Mouse (Mus musculus) myocyte (in vitro differentiated cells): ENCODE measurements around the gene Jpt2. TPM values are rescaled to one million over a fixed set of nuclear protein-coding genes. Genes with fewer than 3 reads are reported as not detected.

ENCODE experiments used
- H3K27me3 ChIP-seq: one replicate; pipeline ENCODE4 v1.6.1; 2011; ENCODE audit not compliant: control insufficient read depth, insufficient read depth, insufficient read length
- H3K36me3 ChIP-seq: one replicate; pipeline ENCODE4 v1.6.1; 2011; ENCODE audit not compliant: control insufficient read depth, insufficient read depth
- H3K4me2 ChIP-seq: one replicate; pipeline ENCODE4 v1.6.1; 2011; ENCODE audit warnings: low read depth, control low read depth
- H3K4me3 ChIP-seq: one replicate; pipeline ENCODE4 v1.5.1; 2011; ENCODE audit warnings: mild to moderate bottlenecking, control low read depth, moderate library complexity
- H3K79me2 ChIP-seq: one replicate; pipeline ENCODE4 v1.6.1; 2011; ENCODE audit not compliant: control insufficient read depth, insufficient read depth
- H3ac ChIP-seq: one replicate; pipeline ENCODE4 v1.6.1; 2011; ENCODE audit not compliant: control insufficient read depth, insufficient read length
- POLR2A ChIP-seq: IDR thresholded peaks from one replicate; pipeline ENCODE4 v1.6.1; 2011; ENCODE audit warnings: low read depth, mild to moderate bottlenecking, control low read depth, moderate library complexity; ENCODE audit not compliant: insufficient read length
- POLR2AphosphoS2 ChIP-seq: IDR thresholded peaks from one replicate; pipeline ENCODE4 v1.6.1; 2011; ENCODE audit warnings: low read depth, control low read depth; ENCODE audit not compliant: insufficient read length
- TCF12 ChIP-seq: IDR thresholded peaks from one replicate; pipeline ENCODE4 v1.6.1; 2011; ENCODE audit warnings: mild to moderate bottlenecking, control low read depth; ENCODE audit not compliant: poor library complexity, insufficient read depth, severe bottlenecking
- polyA plus RNA-seq: library from polyadenylated mRNA; unstranded; fragments of >200 nt; fragmentation: generic; extraction: Trizol; gene quantifications from one replicate; pipeline ENCODE4 v1.2.1, GENCODE M21; 2012; ENCODE audit warnings: missing spikeins

The Jpt2 gene
- polyA plus RNA-seq, 1 experiment = 16.3 TPM

- Histone ChIP-seq H3K27me3 (no peaks in the 10 kb centered on the region), H3K79me2 (peaks cover 9% of the 10 kb centered on the region), H3K4me2 (no peak overlapping the region), H3ac (no peak overlapping the region), H3K4me3 (no peak overlapping the region), H3K36me3 (peaks cover 5% of the 10 kb centered on the region)
- TF ChIP-seq POLR2A = peak; percentile 39
- no peak for TF ChIP-seq TCF12
- TF ChIP-seq POLR2AphosphoS2 = peak; percentile 98
Measured at GRCm38 (mm10) chr17:24888862-24889261, 71.6 kb downstream of the Jpt2 start.

Other genes starting within 250 kb of the Jpt2 start
- 0.36 TPM for gene Rnf151, start 242.6 kb downstream of the Jpt2 start, polyA plus RNA-seq
- 178 TPM for gene Rps2, start 242.6 kb downstream of the Jpt2 start, polyA plus RNA-seq
- 547 TPM for gene Ndufb10, start 236.2 kb downstream of the Jpt2 start, polyA plus RNA-seq
- 1.7 TPM for gene Rpl3l, start 232.9 kb downstream of the Jpt2 start, polyA plus RNA-seq
- gene Msrb1, start 224.0 kb downstream of the Jpt2 start, polyA plus RNA-seq = 73.9 TPM
- gene Hs3st6, start 207.7 kb downstream of the Jpt2 start, polyA plus RNA-seq = not detected
- gene Meiob, start 156.4 kb downstream of the Jpt2 start, polyA plus RNA-seq = not detected
- gene Hagh, start 120.5 kb downstream of the Jpt2 start, polyA plus RNA-seq = 58.3 TPM
- gene Fahd1, start 110.3 kb downstream of the Jpt2 start, polyA plus RNA-seq = 9.5 TPM
- gene Igfals, start 94.7 kb downstream of the Jpt2 start, polyA plus RNA-seq = not detected
- gene Nubp2, start 74.3 kb downstream of the Jpt2 start, polyA plus RNA-seq = 38.5 TPM
- 46.6 TPM for gene Spsb3, start 74.0 kb downstream of the Jpt2 start, polyA plus RNA-seq
- gene Eme2, start 65.6 kb downstream of the Jpt2 start, polyA plus RNA-seq = 12.5 TPM
- 142 TPM for gene Mrps34, start 65.6 kb downstream of the Jpt2 start, polyA plus RNA-seq
- gene Nme3, start 64.2 kb downstream of the Jpt2 start, polyA plus RNA-seq = 23.7 TPM
- 47.6 TPM for gene Mapk8ip3, start 23.7 kb downstream of the Jpt2 start, polyA plus RNA-seq
- 3.5 TPM for gene Cramp1l, start 55.1 kb upstream of the Jpt2 start, polyA plus RNA-seq
- 8.9 TPM for gene Ift140, start 55.4 kb upstream of the Jpt2 start, polyA plus RNA-seq
- 0.43 TPM for gene Tmem204, start 122.9 kb upstream of the Jpt2 start, polyA plus RNA-seq
- 14.4 TPM for gene Telo2, start 155.3 kb upstream of the Jpt2 start, polyA plus RNA-seq
- gene Ptx4, start 160.1 kb upstream of the Jpt2 start, polyA plus RNA-seq = not detected
- 22.9 TPM for gene Clcn7, start 172.7 kb upstream of the Jpt2 start, polyA plus RNA-seq
- gene Ccdc154, start 201.8 kb upstream of the Jpt2 start, polyA plus RNA-seq = not detected
- not detected for gene Gm38655, start 214.8 kb upstream of the Jpt2 start, polyA plus RNA-seq
- gene BC003965, start 223.9 kb upstream of the Jpt2 start, polyA plus RNA-seq = 13.7 TPM
- 1.9 TPM for gene Unkl, start 227.7 kb upstream of the Jpt2 start, polyA plus RNA-seq